ENCODE assay signal across 8 mouse cellular contexts in the genomic region with DNA sequence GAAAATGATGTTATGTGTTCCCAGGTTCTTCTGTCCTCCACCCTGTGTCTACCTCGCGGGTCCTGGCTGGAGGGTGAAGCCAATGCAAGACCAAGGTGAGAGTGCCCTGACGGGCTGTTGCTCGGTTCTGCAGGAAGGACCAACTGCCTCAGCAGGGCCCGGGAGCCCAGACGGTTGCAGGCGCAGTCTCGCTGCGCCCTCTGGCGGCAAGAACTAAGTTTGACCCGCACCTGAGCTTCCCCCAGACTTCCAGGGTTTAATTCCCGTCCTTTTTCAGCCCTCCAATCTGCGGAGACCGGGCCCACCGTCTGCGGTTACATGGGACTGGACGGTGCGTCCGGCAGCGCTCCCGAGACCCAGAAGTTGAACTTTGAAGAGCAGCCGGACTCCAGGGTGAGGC. TPM values are rescaled to one million over a fixed set of nuclear protein-coding genes. Genes with fewer than 3 reads are reported as not detected.
DNase-seq lines count a peak whose midpoint lies in the region; ATAC-seq lines count a peak whose summit lies in the region.

No protein-coding gene starts in this region.

- H3K4me1 ChIP-seq in liver, embryonic 12.5 days, result no peaks in the 10 kb centered on the region

- H3K9ac ChIP-seq in liver, embryonic 12.5 days, result no peak overlapping the region

- 0 out of 2 replicates have a peak overlapping the region, but pooled peaks have one; percentile 17 for H3K4me2 ChIP-seq in liver, embryonic 12.5 days

- peaks cover 87% of the 10 kb centered on the region for H3K27me3 ChIP-seq in liver, embryonic 12.5 days (replicated peaks)

- ATAC-seq in liver, embryonic 12.5 days, result no peak

- peak; percentile 51 for DNase-seq in CD4-positive helper T cell, adult 2 months (ENCODE audit: low read depth, low spot score)
- DNase-seq in WW6 (ENCODE audit: low read depth, low spot score), result peak; percentile 66
- DNase-seq in embryo, embryonic 10.5 days (ENCODE audit: low spot score), result peak; percentile 85
- peak; percentile 63 to 75 for DNase-seq in heart, adult 18-20 months
- DNase-seq in kidney, adult 9 months, result peak; percentile 64
- peak; percentile 88 for DNase-seq in retina, embryonic 14.5 days (ENCODE audit: low spot score)
- DNase-seq in yolk sac, embryonic 10.5 days (ENCODE audit: low spot score), result no peak

- H3K9me3 ChIP-seq in liver, embryonic 12.5 days (replicated peaks), result no peaks in the 10 kb centered on the region

- under 1% methylated on average over 22 of the region's 22 CpGs for WGBS in liver, embryonic 12.5 days (ENCODE audit: insufficient replicate concordance)

- H3K4me3 ChIP-seq in liver, embryonic 12.5 days, result no peak overlapping the region

- H3K27ac ChIP-seq in liver, embryonic 12.5 days, result no peak overlapping the region

- H3K36me3 ChIP-seq in liver, embryonic 12.5 days, result no peaks in the 10 kb centered on the region

RNA-seq across cellular contexts. Expression of a gene that starts 2.7 kb away (rescaled TPM):
- under 1 TPM; 0.36 to 0.45 TPM for total RNA-seq in heart, adult 18-20 months (2021)
- polyA plus RNA-seq in liver, embryonic 12.5 days (2016; fragmentation: Nextera tagmentation; extraction: Ambion mirVana), result 0.28 and 0.41 TPM in 2 replicates

RNA-seq across cellular contexts. Expression of a gene that starts 4.8 kb away (rescaled TPM):
- total RNA-seq in heart, adult 18-20 months (2021), result not detected
- not detected in 2 replicates for polyA plus RNA-seq in liver, embryonic 12.5 days (2016; fragmentation: Nextera tagmentation; extraction: Ambion mirVana)

RNA-seq across cellular contexts. Expression of a gene that starts 18.8 kb away (rescaled TPM):
- 10 to 100 TPM; 12.2 to 21.3 TPM for total RNA-seq in heart, adult 18-20 months (2021)
- polyA plus RNA-seq in liver, embryonic 12.5 days (2016; fragmentation: Nextera tagmentation; extraction: Ambion mirVana), result 12.1 and 14.1 TPM in 2 replicates

RNA-seq across cellular contexts. Expression of a gene that starts 36.0 kb away (rescaled TPM):
- total RNA-seq in heart, adult 18-20 months (2021), result 10 to 100 TPM; 18.7 to 34.2 TPM
- polyA plus RNA-seq in liver, embryonic 12.5 days (2016; fragmentation: Nextera tagmentation; extraction: Ambion mirVana), result 31.3 and 31.8 TPM in 2 replicates

RNA-seq across cellular contexts. Expression of a gene that starts 49.1 kb away (rescaled TPM):
- 10 to 100 TPM; 23.0 to 23.1 TPM for total RNA-seq in heart, adult 18-20 months (2021)
- 36.1 and 37.9 TPM in 2 replicates for polyA plus RNA-seq in liver, embryonic 12.5 days (2016; fragmentation: Nextera tagmentation; extraction: Ambion mirVana)
